Mouse (Mus musculus) adipocyte (in vitro differentiated cells): Measurements from ENCODE around the gene H2-Ob.

Experiments
- DNase-seq: peaks from one replicate; pipeline ENCODE4 v3.0.0-alpha.2; 2016; ENCODE audit warnings: low spot score

The H2-Ob gene

DNA sequence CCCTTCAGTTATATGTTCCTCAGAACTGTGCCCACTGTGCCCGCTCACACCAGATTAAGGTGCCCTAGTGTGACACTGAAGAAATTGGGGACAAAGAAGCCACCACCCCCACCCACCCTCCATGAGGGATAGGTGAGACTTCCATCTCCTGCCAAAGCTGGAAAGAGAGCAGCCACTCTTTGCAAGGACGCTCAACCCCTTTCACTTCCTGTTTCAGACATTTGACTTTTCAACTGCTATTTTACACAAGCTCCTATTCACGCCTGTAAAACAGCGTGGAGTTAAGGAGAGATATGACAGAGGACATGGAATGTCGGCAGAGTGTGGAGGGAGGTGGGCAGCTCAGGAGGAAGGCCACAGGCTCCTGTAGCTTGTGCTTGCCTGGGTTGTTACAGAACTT, 47.8 kb downstream of the H2-Ob start:
- DNase-seq, result no peak

DNA sequence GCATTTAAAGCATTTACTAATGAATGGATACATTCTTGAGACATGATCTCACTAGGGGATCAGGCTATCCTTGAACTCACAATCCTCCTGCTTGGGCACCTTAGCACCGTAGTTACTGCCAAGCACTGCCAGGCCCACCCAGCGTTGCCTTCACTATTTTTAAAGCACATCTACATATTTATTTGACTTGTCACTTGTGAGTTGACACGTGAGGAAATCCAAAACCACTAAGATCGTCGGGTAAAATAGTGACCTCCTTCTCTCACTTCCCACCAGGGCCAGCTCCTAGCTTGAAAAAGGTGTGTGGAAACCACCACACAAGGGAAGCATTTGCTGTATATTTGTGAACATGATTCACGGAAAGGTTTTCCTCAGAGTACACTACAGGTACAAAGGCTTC, 48.3 kb downstream of the H2-Ob start:
- no peak for DNase-seq

DNA sequence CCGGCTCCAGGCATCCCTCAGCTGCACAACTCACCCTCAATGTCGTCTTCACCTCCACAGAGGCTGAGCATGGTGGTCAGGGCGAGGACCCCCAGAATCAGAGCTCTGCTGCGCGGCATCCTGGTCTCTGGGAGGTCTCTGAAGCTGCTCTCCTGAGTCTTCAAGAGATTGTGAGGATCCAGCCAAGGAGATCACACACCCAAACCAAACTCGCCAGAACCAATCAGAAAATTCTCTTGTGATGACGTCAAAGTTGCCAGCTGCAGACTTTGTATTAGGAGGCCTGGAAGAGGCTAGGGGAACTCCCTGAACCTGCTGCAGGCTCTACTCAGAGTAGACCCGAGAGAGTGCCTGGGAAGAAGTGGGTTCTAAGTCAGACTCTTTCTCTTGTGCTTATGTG, 48.9 kb downstream of the H2-Ob start, which contains the start of gene H2-Aa:
H2-Aa (minus strand) TSS at position 176 of the 400 bp plus-strand sequence.
- peak; percentile 79 for DNase-seq

DNA sequence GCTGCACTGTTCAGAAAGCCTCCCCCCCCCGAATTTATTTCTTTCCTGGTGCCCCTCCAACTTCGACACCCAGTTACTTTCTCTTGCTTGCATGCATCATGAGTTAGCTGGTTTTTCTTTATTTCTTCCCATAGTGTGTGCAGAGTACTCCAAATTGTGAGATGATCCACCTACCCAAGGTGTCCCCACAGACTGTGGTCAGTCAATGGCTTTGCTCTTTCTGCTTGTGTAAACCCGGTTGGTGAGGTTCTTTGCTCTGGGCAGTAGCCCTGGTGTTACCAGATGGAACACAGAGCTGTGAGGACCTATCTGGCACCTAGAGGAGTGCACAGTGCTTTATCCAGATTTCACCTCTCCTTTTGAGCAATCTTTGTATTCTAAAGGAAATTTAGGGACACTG, 49.4 kb downstream of the H2-Ob start:
- DNase-seq, result no peak

DNA sequence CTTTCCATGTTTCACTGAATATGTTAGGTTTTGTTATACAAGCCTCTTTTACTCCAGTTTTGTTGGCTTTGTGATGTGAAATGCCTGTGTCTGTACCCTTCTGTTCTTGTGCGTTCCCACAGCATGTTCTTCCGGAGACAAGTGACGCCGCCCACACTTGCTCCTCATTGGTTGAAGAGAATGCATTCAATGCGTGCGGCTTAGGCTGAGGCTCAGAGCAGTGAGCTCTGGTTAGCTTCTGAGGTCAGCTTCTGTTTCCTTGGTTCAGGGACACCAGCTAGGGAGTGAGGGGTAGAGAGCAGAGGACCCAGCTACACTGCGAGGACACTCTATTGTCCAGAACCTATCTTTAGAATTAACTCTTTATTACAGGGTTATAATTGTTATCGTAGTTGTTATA, 52.9 kb downstream of the H2-Ob start:
- peak; percentile 52 for DNase-seq

DNA sequence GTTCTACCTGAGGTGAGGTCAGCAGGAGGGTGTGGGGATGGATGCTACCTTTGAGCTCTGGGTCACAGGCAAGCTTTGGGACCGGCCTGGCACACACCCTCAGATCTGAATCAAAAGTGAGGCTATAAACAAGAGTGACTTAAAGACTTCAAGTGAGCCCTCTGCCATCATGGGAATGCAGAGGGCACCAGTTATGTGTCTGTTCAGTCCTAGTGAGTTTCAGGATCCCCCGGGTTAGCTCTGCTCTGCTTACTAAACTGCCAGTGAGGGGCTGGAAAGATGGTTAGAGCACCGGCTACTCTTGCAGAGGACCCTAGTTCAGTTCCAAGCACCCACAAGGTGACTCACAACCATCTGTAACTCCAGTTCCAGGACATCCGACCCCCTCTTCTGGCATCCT, 53.9 kb downstream of the H2-Ob start:
- no peak for DNase-seq

DNA sequence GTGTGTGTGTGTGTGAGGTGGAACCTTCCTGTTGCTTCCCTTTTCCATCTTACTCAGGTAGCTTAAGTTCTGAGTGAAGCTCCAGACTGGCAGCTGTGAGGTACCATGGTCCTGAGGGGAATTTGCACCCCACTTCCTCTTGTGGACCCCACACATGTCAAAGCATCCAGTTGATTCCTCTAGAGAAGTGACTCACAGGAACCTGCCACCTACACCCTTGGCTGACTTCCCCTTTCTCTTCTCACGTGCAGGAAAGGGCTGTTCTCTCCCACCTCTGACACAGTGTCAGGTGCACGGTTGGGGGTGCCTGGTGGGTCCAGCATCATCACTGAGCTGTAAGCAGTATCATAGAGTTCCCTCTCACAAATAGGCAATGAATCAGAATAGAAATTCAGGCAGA, 54.8 kb downstream of the H2-Ob start:
- no peak for DNase-seq

DNA sequence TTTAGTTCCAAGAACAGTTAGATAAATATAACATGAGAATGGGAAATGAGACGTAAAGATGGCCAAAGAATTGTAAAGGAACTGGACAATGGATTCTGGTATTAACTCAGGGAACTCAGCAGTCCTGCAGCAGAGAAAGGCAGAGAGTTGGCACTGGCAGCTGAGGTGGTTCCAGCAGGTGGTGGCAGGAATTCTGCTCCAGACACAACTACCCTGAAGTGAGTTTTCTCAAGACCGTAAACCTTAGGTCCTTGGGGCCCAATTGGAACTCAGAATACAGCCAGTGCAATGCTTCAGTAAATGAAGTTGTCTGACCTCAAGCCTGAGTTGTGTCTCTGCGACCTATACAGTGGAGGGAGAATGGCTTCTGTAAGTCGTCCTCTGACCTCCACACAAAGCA, 55.5 kb downstream of the H2-Ob start:
- DNase-seq, result no peak

DNA sequence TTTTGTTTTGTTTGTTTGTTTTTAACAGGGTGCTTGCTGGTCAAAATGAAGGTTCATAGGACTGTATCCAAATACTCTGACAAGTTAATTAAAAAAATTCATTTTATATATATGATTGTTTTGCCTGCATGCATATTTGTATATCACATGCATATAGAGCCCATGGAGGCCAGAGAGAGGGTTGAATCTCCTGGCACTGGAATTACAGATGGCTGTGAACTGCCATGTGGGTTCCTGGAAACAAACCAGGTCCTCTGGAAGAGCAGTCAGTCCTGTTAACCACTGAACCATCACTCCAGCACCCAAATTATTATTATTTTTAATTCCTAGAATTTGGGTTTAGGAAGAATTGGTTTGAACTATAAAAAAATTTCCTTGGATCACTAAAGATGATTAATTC, 56.6 kb downstream of the H2-Ob start:
- no peak for DNase-seq

DNA sequence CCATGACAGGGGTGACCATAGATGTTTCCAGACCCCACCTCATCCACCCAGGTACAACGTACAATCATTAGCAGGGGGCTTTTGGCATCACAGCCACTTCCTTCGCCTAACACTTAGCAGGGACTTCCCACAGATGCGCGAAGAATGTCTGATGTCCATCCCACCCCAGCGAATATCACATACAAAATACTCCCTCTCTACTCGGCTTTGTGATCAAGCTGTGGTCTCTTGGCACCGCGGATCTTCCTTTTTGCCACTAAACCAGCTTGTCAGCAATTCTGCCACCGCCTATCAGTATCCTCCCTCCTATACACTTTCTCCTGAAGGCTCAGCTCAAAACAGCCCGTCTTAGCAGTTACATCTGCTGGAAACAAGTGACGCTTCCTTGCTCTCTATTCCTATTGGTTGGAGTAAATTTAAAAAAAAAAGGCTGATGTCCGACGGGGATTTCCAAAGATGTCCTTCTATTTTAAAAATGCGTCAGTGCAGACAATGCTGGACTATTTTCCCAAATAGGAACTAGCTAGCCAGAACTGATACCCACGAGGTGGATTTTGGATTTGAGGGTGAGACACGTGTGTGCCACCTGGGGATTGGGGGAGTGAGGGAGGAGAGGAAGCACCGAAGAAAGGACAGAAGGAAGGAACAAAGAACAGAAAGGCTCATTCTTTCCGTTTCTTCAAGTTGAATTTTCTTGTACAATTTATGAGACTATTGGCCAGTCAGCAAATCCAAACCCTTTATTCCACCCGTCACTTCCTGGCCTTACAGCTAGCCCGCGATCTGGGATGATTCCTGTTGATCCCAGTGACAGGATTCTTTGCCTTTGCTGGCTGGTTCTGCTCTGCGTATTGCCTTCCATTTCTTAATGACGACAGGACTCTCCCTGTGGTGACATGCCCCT, 57.4 kb downstream of the H2-Ob start:
- peak; percentile 49 for DNase-seq

DNA sequence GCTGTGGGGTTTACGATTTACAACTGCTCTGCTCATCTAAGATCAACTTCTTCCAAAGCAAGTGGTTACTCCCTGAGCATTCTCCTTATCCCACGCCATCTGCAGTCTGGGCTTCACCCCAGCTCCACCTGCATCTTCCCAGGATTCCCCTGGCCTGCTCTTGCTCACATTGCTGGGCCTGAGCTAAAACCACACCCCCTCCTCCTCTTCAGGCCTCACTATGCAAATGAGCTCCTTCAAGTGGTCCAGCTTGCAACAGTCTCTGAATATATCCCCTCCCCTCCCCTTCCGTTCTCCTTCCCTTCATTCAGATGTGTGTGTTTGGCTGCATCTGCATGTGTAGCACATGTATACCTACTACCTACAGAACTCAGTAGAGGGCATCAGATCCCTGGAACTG, 60.7 kb downstream of the H2-Ob start:
- no peak for DNase-seq

DNA sequence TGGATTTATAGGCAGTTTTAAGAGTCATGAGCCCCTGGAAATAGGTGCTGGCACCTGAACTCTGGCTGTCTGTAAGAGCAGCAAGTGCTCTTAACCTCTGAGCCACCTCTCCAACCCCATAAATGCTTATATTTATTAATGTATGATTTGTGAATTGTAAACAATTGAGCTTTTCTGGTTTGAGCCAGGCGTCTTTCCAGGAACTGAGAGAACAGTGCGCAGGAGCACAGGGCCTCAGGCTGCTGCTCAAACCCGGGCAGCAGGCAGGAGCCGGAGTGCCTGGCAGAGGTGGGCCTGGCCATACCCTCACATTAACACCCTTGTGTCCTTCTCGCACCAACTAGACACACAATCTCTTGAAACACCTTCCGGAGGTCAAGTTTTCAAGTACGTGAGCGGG, 61.4 kb downstream of the H2-Ob start:
- no peak for DNase-seq

DNA sequence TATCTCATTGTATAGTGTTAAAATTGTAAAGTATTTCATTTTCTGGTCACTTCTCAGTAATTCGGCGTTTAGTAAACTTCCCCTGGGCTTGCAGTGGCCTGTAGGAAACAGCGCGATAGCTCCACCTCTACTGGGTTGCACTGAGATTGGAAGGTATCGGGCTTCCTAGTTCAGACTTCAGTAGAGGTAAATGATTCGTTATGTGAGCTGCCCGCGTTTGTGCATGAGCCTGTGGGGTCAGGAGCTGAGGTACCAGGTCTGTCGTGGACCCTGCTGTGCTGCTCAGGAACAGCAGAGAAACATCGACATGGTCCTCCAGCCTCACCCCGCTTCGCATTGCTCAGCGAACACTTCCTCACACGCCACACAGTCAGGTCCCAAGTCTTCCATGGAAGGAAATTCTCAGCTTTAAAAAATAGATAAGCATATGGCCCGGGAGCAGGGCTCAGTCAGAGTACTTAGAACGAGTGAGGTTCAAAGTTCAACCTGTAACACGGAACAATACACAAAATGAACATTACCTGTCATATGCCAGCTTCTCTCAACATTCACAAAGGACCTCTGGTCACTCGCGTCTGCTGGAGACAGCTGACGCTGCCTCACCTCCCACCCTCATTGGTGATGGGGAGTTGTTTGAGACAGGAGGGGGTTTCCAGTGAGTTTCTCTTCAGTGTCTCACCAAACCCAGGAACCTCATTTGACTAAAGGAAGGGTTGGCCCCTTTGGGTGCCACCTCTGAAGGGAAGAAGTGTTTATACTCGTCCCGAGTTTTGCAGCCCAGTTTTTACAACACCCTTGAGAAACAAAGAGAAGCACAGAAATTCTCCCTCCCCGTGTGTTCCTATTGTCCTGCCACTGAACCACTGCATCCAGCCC, 62.2 kb downstream of the H2-Ob start:
- DNase-seq, result no peak

DNA sequence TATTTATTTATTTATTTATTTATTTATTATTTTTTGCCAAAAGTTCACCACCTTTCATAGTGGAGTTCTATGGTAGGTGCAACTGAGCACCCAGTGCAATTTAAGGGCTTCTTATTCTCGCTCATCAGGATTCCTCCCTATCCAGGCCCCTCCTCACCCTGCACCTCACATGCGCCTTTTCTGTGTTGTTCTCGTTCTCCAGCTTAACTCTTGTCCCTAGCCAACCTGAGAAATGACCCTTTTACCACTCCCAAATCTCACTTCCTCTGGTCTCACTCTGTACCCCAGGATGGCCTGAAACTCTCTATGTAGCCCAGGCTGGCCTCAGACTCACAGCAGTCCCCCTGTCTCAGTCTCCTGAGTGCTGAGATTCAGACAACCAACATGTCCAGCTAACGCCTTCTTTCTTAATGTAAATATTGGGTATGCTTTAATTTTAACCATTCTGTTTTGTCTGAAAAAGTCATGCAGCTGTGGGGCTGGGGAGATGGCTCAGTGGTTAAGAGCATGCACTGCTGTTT, 63.0 kb downstream of the H2-Ob start:
- no peak for DNase-seq

DNA sequence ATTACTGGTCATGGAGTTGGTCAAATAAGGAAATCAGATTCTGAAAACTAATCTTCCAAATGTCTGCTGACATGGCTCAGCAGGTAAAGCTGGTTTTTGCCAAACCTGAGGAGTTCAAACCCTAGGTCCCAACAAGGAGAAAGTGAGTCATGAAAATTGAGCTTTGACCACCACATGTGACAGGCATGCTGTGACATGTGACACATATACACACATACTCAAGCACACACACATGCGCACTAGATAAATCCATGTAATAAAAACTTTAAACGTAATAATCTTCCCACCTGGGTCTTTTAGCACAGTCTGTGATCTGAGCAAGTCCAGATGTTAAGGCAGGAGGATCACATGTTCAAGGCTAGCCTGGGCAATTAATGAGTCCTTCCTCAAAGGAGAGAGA, 65.1 kb downstream of the H2-Ob start:
- no peak for DNase-seq
